Mouse (Mus musculus) embryonic facial prominence, embryonic 11.5 days (tissue): ENCODE data around the gene A830018L16Rik. TPM values are rescaled to one million over a fixed set of nuclear protein-coding genes. Genes with fewer than 3 reads are reported as not detected.

Experiments
- ATAC-seq: fragments of 200-750 bp; cut with Nextera tagmentation; replicated peaks from 2 replicates; pipeline ENCODE4 v1.8.0; 2017; ENCODE audit warnings: low read depth; ENCODE audit not compliant: insufficient number of reproducible peaks, low FRiP score, low TSS enrichment
- DNase-seq: peaks from one replicate; pipeline ENCODE4 v3.0.0-alpha.2; 2015; ENCODE audit warnings: low spot score
- H3K27ac ChIP-seq: fragments of 300-500 bp; sonication (generic); replicated peaks from 2 replicates; pipeline ENCODE4 v1.5.1; 2014; ENCODE audit warnings: mild to moderate bottlenecking, low read depth, low read length, control low read depth
- H3K27me3 ChIP-seq: fragments of 300-500 bp; sonication (generic); 2 replicates; pipeline ENCODE4 v1.6.1; 2014; ENCODE audit warnings: mild to moderate bottlenecking, low read length, moderate library complexity, mixed read lengths; ENCODE audit not compliant: control insufficient read depth, insufficient read depth
- H3K36me3 ChIP-seq: fragments of 300-500 bp; sonication (generic); replicated peaks from 2 replicates; pipeline ENCODE4 v1.6.1; 2014; ENCODE audit warnings: low read depth, mild to moderate bottlenecking, low read length, moderate library complexity, mixed read lengths; ENCODE audit not compliant: control insufficient read depth, insufficient read depth
- H3K4me1 ChIP-seq: fragments of 300-500 bp; sonication (generic); 2 replicates; pipeline ENCODE4 v1.6.1; 2014; ENCODE audit warnings: low read length, mixed read lengths; ENCODE audit not compliant: control insufficient read depth, insufficient read depth
- H3K4me2 ChIP-seq: fragments of 300-500 bp; sonication (generic); 2 replicates; pipeline ENCODE4 v1.6.1; 2014; ENCODE audit warnings: low read depth, mild to moderate bottlenecking, control low read depth, low read length, moderate library complexity
- H3K4me3 ChIP-seq: fragments of 300-500 bp; sonication (generic); 2 replicates; pipeline ENCODE4 v1.5.1; 2014; ENCODE audit warnings: low read depth, low read length, control low read depth
- H3K9ac ChIP-seq: fragments of 300-500 bp; sonication (generic); replicated peaks from 2 replicates; pipeline ENCODE4 v1.6.1; 2014; ENCODE audit warnings: mild to moderate bottlenecking, control low read depth, low read length
- H3K9me3 ChIP-seq: fragments of 300-500 bp; sonication (generic); replicated peaks from 2 replicates; pipeline ENCODE4 v1.6.1; 2016; ENCODE audit warnings: mild to moderate bottlenecking, low read length, inconsistent platforms, mixed read lengths; ENCODE audit not compliant: control insufficient read depth
- WGBS: fragments of 180-500 bp; shearing (Covaris S2); extraction: QIAGEN DNeasy Blood & Tissue Kit; methylation state at CpG from one replicate; pipeline ENCODE4 v1.1.7; 2014; 5-methylcytosine and 5-hydroxymethylcytosine counted together
- polyA plus RNA-seq: library from polyadenylated mRNA; unstranded; fragments of >200 nt; fragmentation: Nextera tagmentation; extraction: Ambion mirVana; gene quantifications from 2 replicates; pipeline ENCODE4 v1.2.1, GENCODE M21; 2014

Gene A830018L16Rik
- polyA plus RNA-seq, 1 experiment from 2014 or later: 4.9 TPM

DNA sequence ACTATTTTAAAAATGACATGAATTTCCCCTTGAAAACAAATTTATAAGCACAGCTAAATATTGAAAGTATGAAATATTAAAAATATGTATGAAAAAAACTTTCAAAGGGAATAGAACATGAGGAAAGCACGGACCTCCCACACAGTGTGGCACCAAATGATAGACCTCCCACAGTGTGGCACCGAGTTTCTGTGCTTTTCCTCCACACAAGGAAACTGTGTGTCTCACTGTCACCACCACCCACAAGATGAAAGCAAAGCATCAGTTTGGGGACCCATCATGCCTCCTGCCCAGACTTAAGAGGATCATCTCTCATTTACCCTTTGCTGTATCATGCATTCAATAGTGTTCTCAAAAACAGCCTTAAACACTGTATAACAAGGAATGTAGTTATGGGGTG is 152.8 kb downstream of the A830018L16Rik start:
- Histone ChIP-seq H3K9me3 (no peaks in the 10 kb centered on the region), H3K4me1 (no peaks in the 10 kb centered on the region), H3K27me3 (no peaks in the 10 kb centered on the region), H3K36me3 (no peaks in the 10 kb centered on the region), H3K27ac (no peak overlapping the region), H3K4me3 (no peak overlapping the region), H3K9ac (no peak overlapping the region), H3K4me2 (no peak overlapping the region)
- DNase-seq (no peak), ATAC-seq (no peak)
- 63% methylated on average over 2 of the region's 2 CpGs for WGBS

- H3K4me2 ChIP-seq: no peak overlapping the region
- no peaks in the 10 kb centered on the region for H3K4me1 ChIP-seq
- no peak overlapping the region for H3K27ac ChIP-seq
- no peaks in the 10 kb centered on the region for H3K9me3 ChIP-seq
- H3K27me3 ChIP-seq: no peaks in the 10 kb centered on the region
- no peak overlapping the region for H3K9ac ChIP-seq
- DNase-seq (no peak), ATAC-seq (no peak)
- no peaks in the 10 kb centered on the region for H3K36me3 ChIP-seq
- H3K4me3 ChIP-seq: no peak overlapping the region
Observed at GRCm38 (mm10) chr1:11567300-11567885, 153.5 kb downstream of the A830018L16Rik start.

GRCm38 (mm10) chr1:11570274-11570673 is 156.4 kb downstream of the A830018L16Rik start:
- no peak for DNase-seq
- Histone ChIP-seq H3K9ac (no peak overlapping the region), H3K36me3 (no peaks in the 10 kb centered on the region), H3K27me3 (no peaks in the 10 kb centered on the region), H3K4me1 (no peaks in the 10 kb centered on the region), H3K4me3 (no peak overlapping the region), H3K9me3 (no peaks in the 10 kb centered on the region), H3K27ac (no peak overlapping the region), H3K4me2 (no peak overlapping the region)
- no peak for ATAC-seq
- WGBS: 88% methylated on average over 2 of the region's 2 CpGs

GRCm38 (mm10) chr1:11573462-11573861 is 159.6 kb downstream of the A830018L16Rik start:
- ATAC-seq (no peak), DNase-seq (no peak)
- Histone ChIP-seq H3K4me1 (no peaks in the 10 kb centered on the region), H3K9me3 (no peaks in the 10 kb centered on the region), H3K9ac (no peak overlapping the region), H3K4me3 (no peak overlapping the region), H3K27ac (no peak overlapping the region), H3K36me3 (no peaks in the 10 kb centered on the region), H3K27me3 (no peaks in the 10 kb centered on the region), H3K4me2 (no peak overlapping the region)
- WGBS: 75% methylated on average over 2 of the region's 2 CpGs

DNA sequence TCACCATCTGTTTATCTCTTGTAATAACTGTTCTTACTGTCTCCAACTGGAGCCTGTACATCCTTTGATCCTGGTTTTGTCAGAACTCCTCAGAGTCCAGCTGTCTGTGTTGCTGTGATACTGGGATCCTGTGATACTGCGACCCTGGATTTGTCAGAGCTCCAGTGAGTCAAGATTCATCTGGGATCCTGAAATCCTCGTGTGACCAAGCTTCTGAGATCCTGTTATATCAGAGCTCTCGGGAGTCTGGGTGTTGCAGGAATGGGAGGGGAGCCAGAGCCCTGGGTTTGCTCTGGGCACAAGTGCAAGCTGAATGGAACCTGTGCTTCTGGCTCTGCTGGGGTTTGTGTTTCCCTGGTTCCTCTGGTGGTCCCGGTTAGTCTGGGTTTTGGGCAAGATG is 166.1 kb downstream of the A830018L16Rik start:
- Histone ChIP-seq H3K27me3 (no peaks in the 10 kb centered on the region), H3K4me3 (no peak overlapping the region), H3K9ac (no peak overlapping the region), H3K4me2 (no peak overlapping the region), H3K4me1 (no peaks in the 10 kb centered on the region), H3K27ac (no peak overlapping the region), H3K36me3 (no peaks in the 10 kb centered on the region), H3K9me3 (no peaks in the 10 kb centered on the region)
- DNase-seq (no peak), ATAC-seq (no peak)
- WGBS: 71% methylated on average over 4 of the region's 4 CpGs

GRCm38 (mm10) chr1:11588305-11588704 is 174.4 kb downstream of the A830018L16Rik start:
- no peak overlapping the region for H3K9ac ChIP-seq
- no peak overlapping the region for H3K4me2 ChIP-seq
- 69% methylated on average over 10 of the region's 10 CpGs for whole genome bisulfite sequencing
- H3K27me3 ChIP-seq: no peaks in the 10 kb centered on the region
- no peaks in the 10 kb centered on the region for H3K36me3 ChIP-seq
- H3K4me1 ChIP-seq: no peaks in the 10 kb centered on the region
- ATAC-seq: no peak
- no peaks in the 10 kb centered on the region for H3K9me3 ChIP-seq
- no peak for DNase-seq
- H3K4me3 ChIP-seq: no peak overlapping the region
- no peak overlapping the region for H3K27ac ChIP-seq

GRCm38 (mm10) chr1:11650137-11650536 is 236.2 kb downstream of the A830018L16Rik start:
- no peak overlapping the region for H3K4me3 ChIP-seq
- H3K4me1 ChIP-seq: no peaks in the 10 kb centered on the region
- H3K36me3 ChIP-seq: no peaks in the 10 kb centered on the region
- ATAC-seq (no peak), DNase-seq (no peak)
- H3K4me2 ChIP-seq: no peak overlapping the region
- no peaks in the 10 kb centered on the region for H3K9me3 ChIP-seq
- no peak overlapping the region for H3K9ac ChIP-seq
- H3K27ac ChIP-seq: no peak overlapping the region
- H3K27me3 ChIP-seq: no peaks in the 10 kb centered on the region

GRCm38 (mm10) chr1:11652773-11653172 is 238.9 kb downstream of the A830018L16Rik start:
- Histone ChIP-seq H3K4me2 (no peak overlapping the region), H3K36me3 (no peaks in the 10 kb centered on the region), H3K4me3 (no peak overlapping the region), H3K9me3 (no peaks in the 10 kb centered on the region), H3K27me3 (no peaks in the 10 kb centered on the region), H3K4me1 (no peaks in the 10 kb centered on the region), H3K9ac (no peak overlapping the region), H3K27ac (no peak overlapping the region)
- no peak for ATAC-seq
- no peak for DNase-seq
